In the genomic region with DNA sequence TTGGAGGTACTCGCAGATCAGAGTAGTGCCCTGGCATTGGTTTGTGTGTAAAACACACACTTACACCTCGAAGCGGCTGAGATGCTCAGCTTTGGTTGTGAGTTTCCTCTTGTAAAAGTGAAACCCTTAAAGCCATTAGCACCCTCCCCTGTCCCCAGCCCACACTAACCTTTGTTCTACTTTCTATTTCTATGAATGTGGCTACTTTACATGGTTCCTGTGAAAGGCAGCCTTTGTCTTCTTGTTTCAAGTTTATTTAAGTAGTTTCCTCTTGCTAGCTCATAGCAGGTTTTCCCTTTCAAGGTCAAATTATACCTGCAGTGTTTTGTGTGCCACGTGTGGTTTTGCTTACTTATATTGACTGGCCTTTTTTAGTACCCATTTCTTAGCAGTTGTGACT, we compare ENCODE assay signal across 11 mouse cellular contexts.
A peak's percentile ranks its signal among the peaks of the same experiment; 100 is the strongest.
DNase-seq lines count a peak whose midpoint lies in the region; ATAC-seq and TF ChIP-seq lines count a peak whose summit lies in the region.
"Had no signal": no experiment of that assay in that cellular context is flagged by ENCODE, and none has a peak within 500 bp of the region (broad histone marks: within the 10 kb centered on the region; RNA-seq: fewer than 3 reads in every experiment).

No protein-coding gene starts in this region.

- no peaks in the 10 kb centered on the region for H3K27me3 ChIP-seq in liver, embryonic 16.5 days (ENCODE audit: control insufficient read depth, insufficient read depth, low read depth, low read length)
- H3K27me3 ChIP-seq: midbrain, embryonic 15.5 days had no signal

- no peak for DNase-seq in gastrocnemius, adult 2 months
- DNase-seq in gastrocnemius, postnatal 10 days = no peak
- no peak for DNase-seq in liver
- no peak for DNase-seq in urinary bladder, postnatal 14 days (ENCODE audit: low spot score)
- DNase-seq: embryo, embryonic 11 days; forebrain, postnatal 0 days had no signal

- intact Hi-C loops in gastrocnemius, adult 2 months (cut with DNase I) = loop anchor here (10.0 kb wide), 2 partner anchors 208 to 568 kb away; no protein-coding TSS in a partner anchor

- peaks cover 20% of the 10 kb centered on the region for H3K4me1 ChIP-seq in liver, embryonic 16.5 days (ENCODE audit: control insufficient read depth, low read depth, low read length)

- no peak for TF ChIP-seq CTCF in gastrocnemius, adult 2 months (IDR thresholded peaks at IDR 0.05)

- H3K9ac ChIP-seq in liver, embryonic 16.5 days (ENCODE audit: low read depth, low read length) = no peak overlapping the region
- H3K9ac ChIP-seq: forebrain, postnatal 0 days; midbrain, embryonic 15.5 days had no signal

- no peak for ATAC-seq in liver, embryonic 16.5 days (ENCODE audit: low read depth)
- ATAC-seq in activated CD4-positive, CD25-positive, alpha-beta regulatory T cell, adult 4 months = peak; percentile 88
- ATAC-seq in megakaryocyte, adult 5-6 weeks (ENCODE audit: poor library complexity, severe bottlenecking) = peak; percentile 65
- ATAC-seq in erythroblast, adult 5-6 weeks (replicated peaks; ENCODE audit: low FRiP score, poor library complexity, severe bottlenecking) = no peak
- ATAC-seq: forebrain, postnatal 0 days; midbrain, embryonic 15.5 days had no signal

- H3K4me2 ChIP-seq in liver, embryonic 16.5 days (ENCODE audit: low read depth, low read length) = no peak overlapping the region
- H3K4me2 ChIP-seq: midbrain, embryonic 15.5 days had no signal

- peak overlapping the region; percentile 70 for H3K27ac ChIP-seq in gastrocnemius, adult 2 months
- 0 out of 2 replicates have a peak overlapping the region, but pooled peaks have one; percentile 26 for H3K27ac ChIP-seq in liver, embryonic 16.5 days (ENCODE audit: low read length)
- H3K27ac ChIP-seq: midbrain, embryonic 15.5 days had no signal

- H3K9me3 ChIP-seq in liver, embryonic 16.5 days (replicated peaks; ENCODE audit: control insufficient read depth, low read length) = no peaks in the 10 kb centered on the region
- H3K9me3 ChIP-seq: midbrain, embryonic 15.5 days had no signal

- 62% methylated on average over 4 of the region's 4 CpGs for WGBS in liver, embryonic 16.5 days (ENCODE audit: insufficient replicate concordance)

- no peaks in the 10 kb centered on the region for H3K36me3 ChIP-seq in liver, embryonic 16.5 days (ENCODE audit: control insufficient read depth, insufficient read depth)
- H3K36me3 ChIP-seq: midbrain, embryonic 15.5 days had no signal

- H3K4me3 ChIP-seq in gastrocnemius, adult 2 months = no peak overlapping the region
- H3K4me3 ChIP-seq in liver, embryonic 16.5 days (ENCODE audit: low read depth, low read length) = no peak overlapping the region
- H3K4me3 ChIP-seq: midbrain, embryonic 15.5 days had no signal

Comparison
In these comparisons a context has a peak if more than half of its experiments do, and no peak if none do; other contexts are left out.
1. ATAC-seq: peak in activated CD4-positive, CD25-positive, alpha-beta regulatory T cell, adult 4 months (single experiment) and megakaryocyte, adult 5-6 weeks (single experiment); none in liver, embryonic 16.5 days (single experiment) and erythroblast, adult 5-6 weeks (single experiment).